ENCODE assay signal across 16 mouse cellular contexts in the genomic region with DNA sequence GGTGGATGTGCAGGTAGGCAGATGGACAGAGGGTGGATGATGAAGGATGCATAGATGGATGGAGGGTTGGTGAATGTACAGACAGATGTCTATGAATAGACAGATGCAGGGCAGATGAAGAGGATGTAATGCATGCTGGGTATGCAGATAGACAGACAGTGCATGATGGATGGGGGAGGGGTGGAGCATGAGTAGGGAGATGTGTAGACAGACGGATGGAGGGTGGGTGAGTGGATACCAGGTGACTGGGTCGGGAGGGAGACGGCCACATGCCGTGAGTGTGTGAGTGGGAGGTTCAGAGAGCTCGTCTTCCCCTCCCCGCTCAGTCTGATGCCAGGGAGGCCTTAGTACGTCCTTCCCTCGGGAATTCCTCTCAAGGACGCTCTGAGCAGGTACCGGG.
"Had no signal": no experiment of that assay in that cellular context is flagged by ENCODE, and none has a peak within 500 bp of the region (broad histone marks: within the 10 kb centered on the region; RNA-seq: fewer than 3 reads in every experiment).

No protein-coding gene starts in this region.

- H3K4me3 ChIP-seq: neural tube, embryonic 12.5 days; neural tube, embryonic 13.5 days; neural tube, embryonic 15.5 days; stomach, embryonic 15.5 days had no signal

- H3K4me1 ChIP-seq: neural tube, embryonic 12.5 days; neural tube, embryonic 13.5 days; stomach, embryonic 15.5 days had no signal

- DNase-seq: retina, postnatal 1 day; right cerebral cortex, postnatal 14 days; right cerebral cortex, postnatal 25 days; right cerebral cortex, postnatal 4 days; spleen, adult 18-20 months; thymus, adult 18-20 months; thymus, adult 2 months; thymus, postnatal 14 days; thymus, postnatal 25 days; thymus, postnatal 36 days; thymus, postnatal 4 days had no signal

- H3K9ac ChIP-seq: neural tube, embryonic 12.5 days; neural tube, embryonic 13.5 days; neural tube, embryonic 15.5 days; stomach, embryonic 15.5 days had no signal

- H3K27me3 ChIP-seq: neural tube, embryonic 12.5 days; neural tube, embryonic 13.5 days; neural tube, embryonic 15.5 days; stomach, embryonic 15.5 days had no signal

- H3K27ac ChIP-seq: neural tube, embryonic 12.5 days; neural tube, embryonic 13.5 days; neural tube, embryonic 15.5 days; stomach, embryonic 15.5 days; stomach, postnatal 0 days had no signal

- H3K4me2 ChIP-seq: neural tube, embryonic 12.5 days; neural tube, embryonic 13.5 days; neural tube, embryonic 15.5 days; stomach, embryonic 15.5 days had no signal

- H3K36me3 ChIP-seq: stomach, embryonic 15.5 days had no signal

- H3K9me3 ChIP-seq: neural tube, embryonic 12.5 days; neural tube, embryonic 13.5 days; neural tube, embryonic 15.5 days; stomach, embryonic 15.5 days had no signal
